Mouse (Mus musculus) heart, postnatal 0 days (tissue): ENCODE data around the gene Tbx4. TPM values are rescaled to one million over a fixed set of nuclear protein-coding genes. Genes with fewer than 3 reads are reported as not detected.

Experiments used
- ATAC-seq: fragments of 200-750 bp; cut with Nextera tagmentation; 2 replicates; pipeline ENCODE4 v1.8.0; 2017; ENCODE audit warnings: low read depth, moderate number of reproducible peaks, moderate library complexity; ENCODE audit not compliant: insufficient read depth
- DNase-seq: peaks from one replicate; pipeline ENCODE4 v3.0.0-alpha.2; 2016; ENCODE audit warnings: low spot score
- H3K27ac ChIP-seq: fragments of 300-500 bp; sonication (generic); 2 replicates; pipeline ENCODE4 v1.5.1; 2014; ENCODE audit warnings: low read depth, mild to moderate bottlenecking
- H3K27me3 ChIP-seq: fragments of 300-500 bp; sonication (generic); 2 replicates; pipeline ENCODE4 v1.6.1; 2014; ENCODE audit warnings: low read length, mixed read lengths; ENCODE audit not compliant: control insufficient read depth, insufficient read depth
- H3K36me3 ChIP-seq: fragments of 300-500 bp; sonication (generic); replicated peaks from 2 replicates; pipeline ENCODE4 v1.6.1; 2014; ENCODE audit warnings: low read length, mixed read lengths; ENCODE audit not compliant: control insufficient read depth, insufficient read depth
- H3K4me1 ChIP-seq: fragments of 300-500 bp; sonication (generic); 2 replicates; pipeline ENCODE4 v1.6.1; 2014; ENCODE audit warnings: antibody characterized with exemption; ENCODE audit not compliant: control insufficient read depth, insufficient read depth
- H3K4me2 ChIP-seq: fragments of 300-500 bp; sonication (generic); 2 replicates; pipeline ENCODE4 v1.6.1; 2014; ENCODE audit warnings: low read depth, mild to moderate bottlenecking, low read length, moderate library complexity
- H3K4me3 ChIP-seq: fragments of 300-500 bp; sonication (generic); 2 replicates; pipeline ENCODE4 v1.5.1; 2014; ENCODE audit warnings: low read depth, low read length
- H3K9ac ChIP-seq: fragments of 300-500 bp; sonication (generic); replicated peaks from 2 replicates; pipeline ENCODE4 v1.6.1; 2014; ENCODE audit warnings: low read depth, low read length, mixed read lengths
- H3K9me3 ChIP-seq: fragments of 300-500 bp; sonication (generic); replicated peaks from 2 replicates; pipeline ENCODE4 v1.6.1; 2016; ENCODE audit warnings: low read length; ENCODE audit not compliant: control insufficient read depth
- CTCF ChIP-seq: IDR thresholded peaks from 2 replicates; pipeline ENCODE4 v1.5.1; 2016; ENCODE audit warnings: antibody characterized with exemption, control low read depth, low read depth
- EP300 ChIP-seq: IDR thresholded peaks from 2 replicates; pipeline ENCODE4 v1.6.1; 2016; ENCODE audit warnings: antibody characterized with exemption, low read depth
- WGBS: fragments of 180-500 bp; shearing (Covaris S2); extraction: QIAGEN DNeasy Blood & Tissue Kit; methylation state at CpG from one replicate; pipeline ENCODE4 v1.1.7; 2014; 5-methylcytosine and 5-hydroxymethylcytosine counted together
- polyA plus RNA-seq: library from polyadenylated mRNA; unstranded; fragments of >200 nt; fragmentation: Nextera tagmentation; extraction: Ambion mirVana; gene quantifications from 2 replicates; pipeline ENCODE4 v1.2.1, GENCODE M21; 2015
- total RNA-seq: library from RNA; depleted of rRNA; stranded (reverse); fragments of >200 nt; gene quantifications from 2 replicates; pipeline ENCODE4 v1.2.3, GENCODE M21; 2014; ENCODE audit warnings: low replicate concordance

Tbx4 gene
- total and polyA plus RNA-seq, 2 experiments from 2014 or later: 0.05 TPM; not detected in 1

DNA sequence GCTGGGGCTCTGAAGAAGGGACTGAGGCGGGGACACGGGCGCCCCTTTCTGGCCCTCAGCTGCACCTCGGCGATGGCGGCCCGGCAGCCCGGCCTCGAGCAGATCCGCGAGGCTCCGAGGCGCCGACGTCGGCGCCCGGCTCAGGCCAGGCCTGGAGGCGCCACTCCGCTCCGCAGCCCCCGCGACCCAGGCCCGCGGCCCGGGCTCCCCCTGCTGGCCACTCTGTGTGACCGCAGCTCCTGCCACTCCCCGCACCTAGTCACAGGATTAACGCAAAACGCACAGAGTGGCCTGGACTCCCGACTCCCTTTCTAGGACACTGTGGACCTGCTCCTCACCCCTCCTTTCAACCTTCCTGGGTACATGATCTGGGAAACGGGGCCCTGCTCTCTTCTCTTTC lies 44.2 kb upstream of the Tbx4 start:
- Histone ChIP-seq H3K27ac (no peak overlapping the region), H3K4me3 (peak overlapping the region; percentile 36), H3K36me3 (no peaks in the 10 kb centered on the region), H3K4me1 (peaks cover 11% of the 10 kb centered on the region; the same call in 1 of the 2 replicates), H3K4me2 (peak overlapping the region; percentile 66), H3K9ac (no peak overlapping the region), H3K9me3 (no peaks in the 10 kb centered on the region), H3K27me3 (peaks cover 79% of the 10 kb centered on the region)
- peak; percentile 52 for ATAC-seq
- under 1% methylated on average over 32 of the region's 32 CpGs for WGBS
- TF ChIP-seq CTCF: peak; percentile 73
- no peak for TF ChIP-seq EP300
- DNase-seq: peak; percentile 57

DNA sequence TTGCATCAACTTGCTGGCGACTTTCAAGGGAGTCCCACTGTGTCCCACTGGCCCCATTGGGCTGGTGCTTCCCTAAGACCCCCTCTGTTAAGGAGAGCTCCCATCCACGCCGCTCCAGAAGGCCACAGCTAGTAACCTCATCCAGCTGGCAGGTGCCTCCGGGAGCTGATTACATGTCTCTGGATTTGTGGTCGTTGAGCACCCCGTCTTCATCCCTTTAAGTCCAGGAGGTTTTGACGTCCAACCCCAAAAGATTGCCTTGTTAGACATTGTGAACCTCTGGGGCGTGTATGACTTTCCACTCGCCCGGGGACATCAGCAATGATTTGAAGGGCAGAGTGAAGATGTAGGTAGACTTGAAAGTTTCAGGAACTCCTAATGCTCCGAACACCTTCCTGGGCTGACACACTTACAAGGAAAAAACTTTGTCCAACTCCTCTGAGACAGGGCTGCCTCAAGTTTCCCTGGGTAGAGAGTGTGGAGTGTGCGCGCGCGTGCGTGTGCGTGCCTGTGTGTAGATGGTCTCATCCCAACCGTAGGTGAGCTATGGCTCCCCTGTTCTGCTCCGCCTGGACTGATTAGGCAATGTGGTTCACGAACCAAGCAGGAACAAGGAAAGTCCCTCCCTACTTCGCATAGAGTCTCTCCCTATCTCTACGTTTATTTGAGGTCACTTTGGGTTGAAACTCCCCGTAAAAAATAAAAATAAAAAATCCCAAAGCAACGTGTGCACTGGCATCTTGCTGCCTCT lies 43.5 kb upstream of the Tbx4 start:
- no peak overlapping the region for H3K27ac ChIP-seq
- H3K36me3 ChIP-seq: no peaks in the 10 kb centered on the region
- ATAC-seq: no peak
- TF ChIP-seq EP300 (no peak), CTCF (no peak)
- H3K27me3 ChIP-seq: peaks cover 74% of the 10 kb centered on the region
- H3K4me1 ChIP-seq: peaks cover 7% of the 10 kb centered on the region; the same call in 1 of the 2 replicates
- no peak overlapping the region for H3K9ac ChIP-seq
- peak overlapping the region; percentile 52; the same call in 1 of the 2 replicates for H3K4me3 ChIP-seq
- WGBS: 9% methylated on average over 24 of the region's 24 CpGs
- no peaks in the 10 kb centered on the region for H3K9me3 ChIP-seq
- DNase-seq: peak; percentile 5
- H3K4me2 ChIP-seq: peak overlapping the region; percentile 66

DNA sequence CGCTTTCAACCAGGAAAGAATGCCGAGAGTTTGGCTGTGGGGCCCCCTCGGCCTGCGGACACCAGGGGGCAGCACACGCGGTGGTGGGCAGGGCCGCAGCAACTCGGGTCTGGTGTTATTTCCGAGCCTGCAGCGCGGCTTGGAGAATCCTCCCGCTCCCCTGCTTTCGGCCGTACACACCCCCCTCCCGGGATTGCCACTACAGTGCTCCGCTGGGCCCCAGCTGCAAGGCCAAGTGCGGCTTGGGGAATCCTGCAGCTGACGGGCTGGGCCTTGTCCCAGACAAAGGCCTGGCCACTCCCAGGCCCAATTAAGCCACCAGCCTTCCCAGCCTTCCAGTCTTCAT lies 42.9 kb upstream of the Tbx4 start:
- H3K27me3 ChIP-seq: peaks cover 68% of the 10 kb centered on the region
- ATAC-seq (peak; percentile 45), DNase-seq (peak; percentile 66)
- no peaks in the 10 kb centered on the region for H3K9me3 ChIP-seq
- TF ChIP-seq CTCF (peak; percentile 88), EP300 (no peak)
- under 1% methylated on average over 18 of the region's 18 CpGs for whole genome bisulfite sequencing
- peaks cover 7% of the 10 kb centered on the region; the same call in 1 of the 2 replicates for H3K4me1 ChIP-seq
- H3K4me3 ChIP-seq: peak overlapping the region; percentile 52
- no peaks in the 10 kb centered on the region for H3K36me3 ChIP-seq
- H3K27ac ChIP-seq: 0 out of 2 replicates have a peak overlapping the region, but pooled peaks have one; percentile 39
- H3K9ac ChIP-seq: 0 out of 2 replicates have a peak overlapping the region, but pooled peaks have one; percentile 9
- peak overlapping the region; percentile 66 for H3K4me2 ChIP-seq

DNA sequence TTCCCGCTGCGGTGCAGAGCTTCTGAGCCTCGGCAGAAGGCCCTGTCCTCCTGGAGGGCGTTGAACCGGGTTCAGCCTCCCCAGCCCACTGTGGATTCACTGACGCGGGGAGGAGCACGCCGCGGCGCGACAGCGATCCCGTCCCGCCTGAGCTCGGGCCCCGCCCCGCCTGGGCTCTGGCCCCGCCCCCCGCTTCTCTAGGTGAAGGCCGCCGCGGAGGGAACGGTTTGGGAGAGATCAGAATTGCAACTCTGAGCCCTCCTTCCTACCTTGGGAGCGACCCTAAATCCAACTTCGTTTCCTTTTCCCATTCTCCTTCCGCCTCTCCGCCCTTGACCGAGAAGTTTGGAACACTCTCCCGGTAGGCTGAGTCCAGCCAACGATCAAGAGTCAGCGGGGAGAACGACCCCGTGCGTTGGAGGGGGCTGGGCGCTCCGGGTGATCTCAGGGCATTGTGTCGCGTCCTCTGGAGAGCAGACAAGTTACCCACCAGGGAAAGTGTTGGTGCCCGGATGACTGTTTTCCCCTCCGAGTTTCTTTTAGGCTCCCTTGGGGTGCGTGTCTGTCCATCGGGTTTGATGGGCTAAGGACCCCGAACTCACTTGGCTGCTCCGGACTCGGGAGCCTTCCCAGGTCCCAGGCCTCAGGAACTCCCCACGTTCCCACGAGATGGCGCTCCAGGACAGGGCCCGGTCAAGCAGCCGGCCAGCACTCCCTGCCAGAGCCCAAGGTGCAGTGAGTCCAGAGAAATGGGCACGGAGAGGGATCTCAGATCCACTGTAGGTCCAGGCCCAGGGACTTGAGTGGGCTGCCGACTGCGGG lies 41.9 kb upstream of the Tbx4 start:
- Histone ChIP-seq H3K27ac (peak overlapping the region; percentile 39), H3K4me1 (0 out of 2 replicates have a peak, but pooled peaks cover 7% of the 10 kb centered on the region), H3K4me3 (peak overlapping the region; percentile 52), H3K36me3 (no peaks in the 10 kb centered on the region), H3K9ac (peak overlapping the region; percentile 9), H3K27me3 (peaks cover 58% of the 10 kb centered on the region), H3K4me2 (peak overlapping the region; percentile 66), H3K9me3 (no peaks in the 10 kb centered on the region)
- ATAC-seq: peak; percentile 56
- DNase-seq: peak; percentile 76
- TF ChIP-seq EP300: no peak
- TF ChIP-seq CTCF: peak; percentile 91
- under 1% methylated on average over 54 of the region's 54 CpGs for WGBS

DNA sequence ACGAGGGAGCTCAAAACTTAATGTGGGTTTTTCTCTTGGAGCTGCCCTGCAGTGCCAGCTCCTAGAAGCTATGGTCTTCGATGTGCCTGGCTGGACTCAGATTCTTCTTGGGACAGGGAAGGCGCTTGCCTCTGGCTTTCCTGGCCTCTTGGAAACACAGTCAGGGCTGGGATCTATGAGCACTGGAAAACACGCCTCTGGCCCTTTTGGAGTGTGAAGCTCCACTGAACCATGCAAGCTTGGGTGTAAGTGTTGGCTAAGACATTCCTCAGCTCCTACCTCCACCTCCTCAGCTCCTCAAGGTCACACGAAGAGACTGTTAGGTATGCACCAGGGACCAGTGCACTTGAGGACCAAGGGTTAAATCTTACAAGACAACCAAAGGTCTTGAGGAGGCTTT lies 41.3 kb upstream of the Tbx4 start:
- ATAC-seq: no peak
- TF ChIP-seq EP300: no peak
- TF ChIP-seq CTCF: no peak
- peaks cover 52% of the 10 kb centered on the region for H3K27me3 ChIP-seq
- H3K36me3 ChIP-seq: no peaks in the 10 kb centered on the region
- H3K4me1 ChIP-seq: 0 out of 2 replicates have a peak, but pooled peaks cover 7% of the 10 kb centered on the region
- H3K4me3 ChIP-seq: no peak overlapping the region
- 39% methylated on average over 5 of the region's 5 CpGs for WGBS
- no peak for DNase-seq
- H3K27ac ChIP-seq: no peak overlapping the region; the same call in 1 of the 2 replicates
- peak overlapping the region; percentile 66; the same call in 1 of the 2 replicates for H3K4me2 ChIP-seq
- no peak overlapping the region for H3K9ac ChIP-seq
- H3K9me3 ChIP-seq: no peaks in the 10 kb centered on the region
